Mouse (Mus musculus) hindbrain, embryonic 15.5 days (tissue): ENCODE results near the gene Pla2g4d. TPM values are rescaled to one million over a fixed set of nuclear protein-coding genes. Genes with fewer than 3 reads are reported as not detected.
"Not testable (repeated sequence)": the region's sequence is repeated elsewhere in the genome, so short reads cannot be mapped to it uniquely, and the experiment has no call there.

Experiments
- ATAC-seq: fragments of 200-750 bp; cut with Nextera tagmentation; 2 replicates; pipeline ENCODE4 v1.8.0; 2017; ENCODE audit warnings: low read depth, moderate number of reproducible peaks, moderate TSS enrichment; ENCODE audit not compliant: low FRiP score
- H3K27ac ChIP-seq: fragments of 300-500 bp; sonication (generic); replicated peaks from 2 replicates; pipeline ENCODE4 v1.5.1; 2015; ENCODE audit warnings: mild to moderate bottlenecking, inconsistent platforms
- H3K27me3 ChIP-seq: fragments of 300-500 bp; sonication (generic); 2 replicates; pipeline ENCODE4 v1.6.1; 2015; ENCODE audit warnings: control low read depth, inconsistent platforms
- H3K36me3 ChIP-seq: fragments of 300-500 bp; sonication (generic); 2 replicates; pipeline ENCODE4 v1.6.1; 2015; ENCODE audit warnings: control low read depth, inconsistent platforms
- H3K4me1 ChIP-seq: fragments of 300-500 bp; sonication (generic); replicated peaks from 2 replicates; pipeline ENCODE4 v1.6.1; 2015; ENCODE audit warnings: control low read depth, inconsistent platforms
- H3K4me2 ChIP-seq: fragments of 300-500 bp; sonication (generic); 2 replicates; pipeline ENCODE4 v1.6.1; 2015; ENCODE audit warnings: moderate library complexity, mild to moderate bottlenecking, inconsistent platforms
- H3K4me3 ChIP-seq: fragments of 300-500 bp; sonication (generic); 2 replicates; pipeline ENCODE4 v1.5.1; 2015; ENCODE audit warnings: mild to moderate bottlenecking, inconsistent platforms
- H3K9ac ChIP-seq: fragments of 300-500 bp; sonication (generic); 2 replicates; pipeline ENCODE4 v1.6.1; 2015; ENCODE audit warnings: inconsistent platforms
- H3K9me3 ChIP-seq: fragments of 300-500 bp; sonication (generic); 2 replicates; pipeline ENCODE4 v1.6.1; 2016; ENCODE audit warnings: control low read depth, inconsistent platforms
- whole genome bisulfite sequencing: fragments of 180-500 bp; shearing (Covaris S2); methylation state at CpG from one replicate; pipeline ENCODE4 v1.1.7; 2015; 5-methylcytosine and 5-hydroxymethylcytosine counted together
- polyA plus RNA-seq: library from polyadenylated mRNA; unstranded; fragments of >200 nt; fragmentation: Nextera tagmentation; extraction: Ambion mirVana; gene quantifications from 2 replicates; pipeline ENCODE4 v1.2.1, GENCODE M21; 2015

Gene Pla2g4d
- polyA plus RNA-seq, 1 experiment from 2014 or later = not detected

GRCm38 (mm10) chr2:120252644-120253043, 36.4 kb downstream of the Pla2g4d start:
- no peaks in the 10 kb centered on the region for H3K4me1 ChIP-seq

GRCm38 (mm10) chr2:120245421-120246016, 43.5 kb downstream of the Pla2g4d start:
- Histone ChIP-seq H3K36me3 (no peaks in the 10 kb centered on the region), H3K9ac (peak overlapping the region; percentile 51), H3K27me3 (no peaks in the 10 kb centered on the region), H3K4me2 (peak overlapping the region; percentile 66), H3K9me3 (no peaks in the 10 kb centered on the region), H3K4me1 (peaks cover 16% of the 10 kb centered on the region), H3K27ac (peak overlapping the region; percentile 85), H3K4me3 (peak overlapping the region; percentile 42)
- peak; percentile 78 for ATAC-seq
- 21% methylated on average over 9 of the region's 9 CpGs for WGBS

More at GRCm38 (mm10) chr2:120252644-120253043, 36.4 kb downstream of the Pla2g4d start:
- no peaks in the 10 kb centered on the region for H3K9me3 ChIP-seq
- ATAC-seq = no peak
- H3K27me3 ChIP-seq = no peaks in the 10 kb centered on the region
- no peak overlapping the region for H3K27ac ChIP-seq
- 89% methylated on average over 6 of the region's 6 CpGs for WGBS
- H3K9ac ChIP-seq = no peak overlapping the region
- no peaks in the 10 kb centered on the region for H3K36me3 ChIP-seq
- no peak overlapping the region for H3K4me2 ChIP-seq
- no peak overlapping the region for H3K4me3 ChIP-seq

GRCm38 (mm10) chr2:120244679-120245420, 44.1 kb downstream of the Pla2g4d start, which contains the start of gene Pla2g4e:
Pla2g4e (minus strand) TSS chr2:120245335.
- peak; percentile 89 for ATAC-seq
- Histone ChIP-seq H3K4me1 (peaks cover 16% of the 10 kb centered on the region), H3K9ac (peak within 1 kb of the TSS; percentile 51), H3K27ac (peak within 1 kb of the TSS; percentile 85), H3K9me3 (no peaks in the 10 kb centered on the region), H3K36me3 (no peaks in the 10 kb centered on the region), H3K27me3 (no peaks in the 10 kb centered on the region), H3K4me3 (peak within 1 kb of the TSS; percentile 42), H3K4me2 (peak within 1 kb of the TSS; percentile 66)
- WGBS = 3% methylated on average over 27 of the region's 27 CpGs

GRCm38 (mm10) chr2:120243995-120244394, 45.0 kb downstream of the Pla2g4d start:
- ATAC-seq = no peak
- H3K4me1 ChIP-seq = peaks cover 16% of the 10 kb centered on the region
- 79% methylated on average over 2 of the region's 2 CpGs for WGBS

GRCm38 (mm10) chr2:120242791-120243467, 46.1 kb downstream of the Pla2g4d start:
- WGBS = 79% methylated on average over 5 of the region's 5 CpGs
- H3K27ac ChIP-seq = no peak overlapping the region
- no peak for ATAC-seq
- H3K27me3 ChIP-seq = no peaks in the 10 kb centered on the region
- no peaks in the 10 kb centered on the region for H3K36me3 ChIP-seq
- no peaks in the 10 kb centered on the region for H3K9me3 ChIP-seq
- H3K9ac ChIP-seq = no peak overlapping the region
- no peak overlapping the region for H3K4me3 ChIP-seq
- H3K4me2 ChIP-seq = peak overlapping the region; percentile 66
- H3K4me1 ChIP-seq = peaks cover 16% of the 10 kb centered on the region

More at GRCm38 (mm10) chr2:120243995-120244394, 45.0 kb downstream of the Pla2g4d start:
- peak overlapping the region; percentile 42 for H3K4me3 ChIP-seq
- H3K9ac ChIP-seq = 0 out of 2 replicates have a peak overlapping the region, but pooled peaks have one; percentile 51
- no peaks in the 10 kb centered on the region for H3K27me3 ChIP-seq
- H3K9me3 ChIP-seq = no peaks in the 10 kb centered on the region
- 0 out of 2 replicates have a peak overlapping the region, but pooled peaks have one; percentile 85 for H3K27ac ChIP-seq
- peak overlapping the region; percentile 66 for H3K4me2 ChIP-seq
- H3K36me3 ChIP-seq = no peaks in the 10 kb centered on the region

- 90% methylated on average over 9 of the region's 9 CpGs for WGBS
- not testable (repeated sequence) for H3K27ac ChIP-seq, H3K36me3 ChIP-seq, H3K4me2 ChIP-seq, H3K4me1 ChIP-seq, H3K27me3 ChIP-seq, H3K9ac ChIP-seq, ATAC-seq, H3K9me3 ChIP-seq, H3K4me3 ChIP-seq
These were observed 50.3 kb downstream of the Pla2g4d start for GRCm38 (mm10) chr2:120238733-120239132.

GRCm38 (mm10) chr2:120237784-120238183, 51.2 kb downstream of the Pla2g4d start:
- H3K9ac ChIP-seq = no peak overlapping the region
- no peak for ATAC-seq

GRCm38 (mm10) chr2:120235947-120236640, 52.9 kb downstream of the Pla2g4d start:
- Histone ChIP-seq H3K4me2 (no peak overlapping the region), H3K4me3 (no peak overlapping the region), H3K9me3 (no peaks in the 10 kb centered on the region), H3K27me3 (no peaks in the 10 kb centered on the region), H3K9ac (no peak overlapping the region), H3K27ac (no peak overlapping the region), H3K36me3 (no peaks in the 10 kb centered on the region), H3K4me1 (no peaks in the 10 kb centered on the region)
- ATAC-seq = no peak
- WGBS = 87% methylated on average over 3 of the region's 3 CpGs

More at GRCm38 (mm10) chr2:120237784-120238183, 51.2 kb downstream of the Pla2g4d start:
- Histone ChIP-seq H3K9me3 (no peaks in the 10 kb centered on the region), H3K4me2 (no peak overlapping the region), H3K27me3 (no peaks in the 10 kb centered on the region), H3K4me1 (no peaks in the 10 kb centered on the region), H3K36me3 (no peaks in the 10 kb centered on the region), H3K4me3 (no peak overlapping the region), H3K27ac (no peak overlapping the region)
- 76% methylated on average over 5 of the region's 5 CpGs for WGBS

- Histone ChIP-seq H3K4me2 (no peak overlapping the region), H3K9ac (no peak overlapping the region), H3K27ac (no peak overlapping the region), H3K36me3 (no peaks in the 10 kb centered on the region), H3K9me3 (no peaks in the 10 kb centered on the region), H3K4me1 (no peaks in the 10 kb centered on the region), H3K27me3 (no peaks in the 10 kb centered on the region), H3K4me3 (no peak overlapping the region)
- 84% methylated on average over 3 of the region's 3 CpGs for WGBS
- no peak for ATAC-seq
These were observed 53.6 kb downstream of the Pla2g4d start for GRCm38 (mm10) chr2:120235381-120235780.

- Histone ChIP-seq H3K9ac (no peak overlapping the region), H3K36me3 (no peaks in the 10 kb centered on the region), H3K27me3 (no peaks in the 10 kb centered on the region), H3K4me1 (no peaks in the 10 kb centered on the region), H3K4me2 (no peak overlapping the region), H3K4me3 (no peak overlapping the region), H3K27ac (no peak overlapping the region), H3K9me3 (no peaks in the 10 kb centered on the region)
- no peak for ATAC-seq
- 83% methylated on average over 3 of the region's 3 CpGs for WGBS
These were observed 57.4 kb downstream of the Pla2g4d start for GRCm38 (mm10) chr2:120231642-120232041.
